Mouse (Mus musculus) urinary bladder, postnatal 10 days (tissue): Measurements from ENCODE around the gene Eif4enif1.
"Not testable (repeated sequence)": the region's sequence is repeated elsewhere in the genome, so short reads cannot be mapped to it uniquely, and the experiment has no call there.

Experiments
- DNase-seq: peaks from one replicate; pipeline ENCODE4 v3.0.0; 2022; ENCODE audit warnings: low spot score

Gene Eif4enif1

DNA sequence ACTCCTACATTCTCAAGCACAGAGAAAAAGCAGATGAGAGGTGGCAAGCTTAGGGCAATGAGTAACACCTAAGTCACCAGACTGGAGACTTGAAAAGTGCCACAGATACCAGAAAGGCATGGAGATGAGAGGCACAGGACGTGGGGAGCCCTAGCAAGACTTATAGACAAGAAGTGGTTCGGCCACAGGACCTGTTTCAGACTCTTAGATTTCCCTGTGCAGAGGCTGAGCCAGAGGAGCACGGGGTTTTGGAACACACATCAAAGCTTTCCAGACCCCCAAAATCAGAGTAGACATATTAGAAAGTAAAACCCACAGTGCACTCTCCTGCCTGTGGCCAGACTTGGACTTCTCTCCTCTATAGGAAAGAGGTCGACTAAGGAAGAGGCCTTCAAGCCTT, 20.9 kb upstream of the Eif4enif1 start:
- peak; percentile 99 for DNase-seq

DNA sequence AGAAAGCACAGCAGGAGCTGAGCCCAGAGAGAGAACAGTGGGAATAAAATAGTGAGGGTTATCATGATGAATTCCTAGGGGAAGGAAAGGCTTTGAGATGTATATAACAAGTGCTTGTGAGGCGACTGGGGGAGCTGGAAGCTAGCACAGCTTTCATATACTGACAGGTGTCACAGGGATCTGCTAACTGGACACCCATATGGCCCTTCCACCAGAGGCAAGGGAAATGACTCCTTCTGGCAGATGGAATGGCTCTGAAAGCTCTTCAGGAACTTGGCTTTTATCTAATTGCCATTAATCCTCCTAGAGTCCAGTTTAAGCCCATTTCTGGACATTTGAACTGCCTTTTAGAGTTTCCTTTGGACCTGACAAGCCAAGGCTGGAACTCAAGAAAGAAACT, 20.2 kb upstream of the Eif4enif1 start:
- not testable (repeated sequence) for DNase-seq

DNA sequence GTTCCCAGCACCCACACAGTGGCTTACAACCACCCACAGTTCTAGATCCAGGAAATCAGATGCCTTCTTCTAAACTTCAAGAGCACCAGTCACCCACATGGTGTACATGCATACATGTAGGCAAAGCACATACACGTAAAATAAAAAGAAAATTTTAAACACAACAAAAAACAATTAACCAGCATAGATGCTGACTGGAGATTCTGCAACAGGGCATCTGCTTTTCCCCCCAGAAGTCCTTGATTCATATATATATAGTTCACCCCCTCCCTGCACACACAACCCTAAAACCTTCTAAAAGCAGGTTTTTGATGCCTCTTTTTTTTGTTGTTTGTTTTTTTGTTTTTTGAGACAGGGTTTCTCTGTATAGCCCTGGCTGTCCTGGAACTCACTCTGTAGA, 19.5 kb upstream of the Eif4enif1 start:
- peak; percentile 11 for DNase-seq

DNA sequence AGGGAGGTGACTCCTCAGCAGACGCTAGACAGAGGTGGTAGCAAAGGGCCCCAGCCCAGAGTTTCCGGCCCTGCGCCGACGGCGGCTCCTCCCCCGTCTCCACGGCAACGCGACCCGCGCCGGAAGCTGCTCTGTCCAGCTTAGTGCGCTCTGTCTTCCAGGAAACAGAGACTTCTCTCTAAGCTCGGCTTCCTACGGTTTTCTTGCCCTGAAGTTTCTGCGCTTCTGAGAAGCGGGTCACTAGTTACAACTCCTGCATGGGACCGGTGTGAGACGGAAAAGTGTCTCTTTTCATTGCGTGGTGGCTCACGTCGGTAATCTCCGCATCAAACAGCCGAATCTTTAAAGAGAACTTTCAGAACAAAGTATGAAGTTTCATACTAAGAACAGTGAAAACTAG, 8.8 kb upstream of the Eif4enif1 start, which contains the start of gene Sfi1:
Gene Sfi1 (minus strand): TSS at position 101 of the 400 bp plus-strand sequence.
- no peak for DNase-seq

DNA sequence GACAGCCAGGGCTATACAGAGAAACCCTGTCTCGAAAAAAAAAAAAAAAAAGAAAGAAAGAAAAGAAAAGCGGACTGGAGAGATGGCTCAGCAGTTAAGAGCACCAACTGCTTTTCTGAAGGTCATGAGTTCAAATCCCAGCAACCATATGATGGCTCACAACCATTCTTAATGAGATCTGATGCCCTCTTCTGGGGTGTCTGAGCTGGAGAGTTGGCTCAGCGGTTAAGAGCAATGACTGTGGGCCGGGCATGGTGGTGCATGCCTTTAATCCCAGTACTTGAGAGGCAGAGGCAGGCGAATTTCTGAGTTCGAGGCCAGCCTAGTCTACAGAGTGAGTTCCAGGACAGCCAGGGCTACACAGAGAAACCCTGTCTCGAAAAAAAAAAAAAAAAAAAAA, 1.6 kb upstream of the Eif4enif1 start:
- not testable (repeated sequence) for DNase-seq

DNA sequence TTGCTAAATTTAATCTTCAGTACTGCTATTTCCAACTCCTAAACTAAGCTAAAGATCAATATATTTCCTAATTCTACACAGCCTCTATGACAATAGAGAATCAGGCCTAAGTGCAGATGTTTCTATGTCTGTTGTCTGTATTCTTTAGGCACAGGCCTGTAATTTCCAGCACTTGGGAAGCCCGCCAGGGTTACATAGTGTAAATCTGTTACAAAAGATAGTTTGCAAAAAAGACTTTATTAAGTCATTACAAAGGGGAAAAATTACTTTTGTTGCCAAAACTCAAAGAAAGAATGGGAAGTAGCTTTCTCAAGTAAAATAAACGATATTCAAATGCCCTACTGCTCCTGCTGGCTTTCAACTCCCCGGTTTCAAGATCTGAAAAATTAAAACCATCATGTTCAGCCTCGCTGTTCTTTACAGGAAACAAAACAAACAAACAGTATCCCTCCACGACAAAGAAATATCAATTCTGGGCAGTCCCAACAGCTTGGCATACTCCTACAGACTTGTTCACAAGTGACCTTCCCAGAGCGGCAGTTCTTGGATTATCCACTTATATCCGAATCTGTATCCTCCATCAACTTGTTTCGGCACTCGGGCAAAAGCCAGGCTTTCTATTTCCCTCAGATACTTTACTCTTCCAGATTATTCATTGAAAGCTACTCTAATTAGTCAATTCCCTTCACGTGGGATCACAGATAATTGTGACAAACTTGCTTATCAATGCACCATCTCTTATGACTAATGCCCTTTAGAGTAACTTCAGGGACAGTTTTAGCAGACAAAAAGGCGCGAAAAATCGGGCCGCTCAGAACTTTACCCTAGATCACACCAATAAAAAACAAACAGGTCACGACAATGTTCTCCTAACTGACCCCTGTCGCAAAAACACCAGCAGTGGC, 614 bp upstream of the Eif4enif1 start:
- no peak for DNase-seq

DNA sequence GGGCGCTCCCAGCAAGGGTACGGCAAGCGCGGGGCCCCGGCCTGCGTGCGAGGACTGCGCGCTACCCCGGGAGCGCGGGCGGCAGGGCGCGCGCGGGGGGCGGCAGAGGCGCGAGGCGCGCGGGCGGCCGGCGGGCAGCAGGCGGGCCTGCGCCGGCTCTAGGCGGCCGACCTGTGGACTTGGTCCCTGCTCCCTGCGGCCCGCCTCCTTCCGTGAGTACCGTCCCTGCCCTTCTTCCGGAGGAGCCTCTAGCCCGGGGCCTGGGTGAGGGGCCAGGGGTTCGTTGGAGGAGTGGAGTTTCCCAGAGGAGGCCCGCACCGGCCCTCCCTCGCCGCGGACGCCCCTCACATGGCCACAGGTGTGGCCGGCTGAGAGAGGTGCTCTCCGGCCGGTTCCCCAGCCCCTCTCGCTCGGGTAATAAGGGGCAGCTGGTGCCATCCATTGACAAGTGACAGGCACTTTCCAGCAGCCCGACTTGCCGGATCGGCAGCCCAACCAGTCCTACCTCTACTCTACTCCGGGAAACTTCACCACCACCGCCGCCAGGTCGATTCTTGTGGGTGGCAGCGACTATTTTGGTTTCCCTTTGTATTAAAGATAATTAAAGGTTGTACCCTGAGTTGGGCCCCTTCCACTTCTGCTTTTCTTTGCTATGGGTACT, 719 bp downstream of the Eif4enif1 start:
- peak; percentile 12 for DNase-seq

DNA sequence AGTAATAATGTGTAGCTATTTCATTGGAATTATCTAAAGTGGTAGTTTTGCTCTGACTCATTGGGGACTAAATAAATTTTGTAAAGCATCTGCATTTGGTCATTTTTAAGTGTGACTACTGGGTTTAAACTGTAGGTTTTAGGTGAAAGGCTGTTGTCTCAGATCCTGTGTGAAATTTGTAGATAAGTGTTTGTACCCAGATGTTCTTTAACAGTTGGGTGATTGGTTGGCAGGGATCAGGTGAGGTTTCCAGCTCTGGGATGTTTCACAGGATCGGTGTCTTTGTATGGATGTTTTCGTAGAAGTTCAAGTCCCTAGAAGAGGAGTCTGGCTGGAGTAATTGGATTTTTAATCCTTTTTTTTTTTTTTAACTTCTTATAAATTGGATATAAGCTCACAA, 1.6 kb downstream of the Eif4enif1 start:
- no peak for DNase-seq

DNA sequence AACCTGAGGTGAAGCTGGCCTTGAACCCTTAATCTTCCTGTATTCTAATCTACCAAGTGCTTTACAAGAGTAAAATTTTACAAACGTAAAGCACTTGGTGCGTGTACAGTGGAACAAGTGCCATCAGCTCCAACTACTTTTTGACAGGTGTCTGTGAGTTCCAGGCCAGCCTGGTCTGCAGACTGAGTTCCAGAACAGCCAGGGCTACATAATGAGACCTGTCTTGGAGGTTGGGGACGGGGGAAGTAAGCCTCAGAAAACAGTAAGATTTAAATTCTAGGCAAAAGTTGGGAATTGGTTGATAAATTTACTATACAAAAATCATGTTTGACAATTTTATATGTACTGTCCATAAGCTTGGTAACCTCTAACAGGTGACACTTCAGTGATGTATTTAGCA, 3.0 kb downstream of the Eif4enif1 start:
- DNase-seq, result no peak

DNA sequence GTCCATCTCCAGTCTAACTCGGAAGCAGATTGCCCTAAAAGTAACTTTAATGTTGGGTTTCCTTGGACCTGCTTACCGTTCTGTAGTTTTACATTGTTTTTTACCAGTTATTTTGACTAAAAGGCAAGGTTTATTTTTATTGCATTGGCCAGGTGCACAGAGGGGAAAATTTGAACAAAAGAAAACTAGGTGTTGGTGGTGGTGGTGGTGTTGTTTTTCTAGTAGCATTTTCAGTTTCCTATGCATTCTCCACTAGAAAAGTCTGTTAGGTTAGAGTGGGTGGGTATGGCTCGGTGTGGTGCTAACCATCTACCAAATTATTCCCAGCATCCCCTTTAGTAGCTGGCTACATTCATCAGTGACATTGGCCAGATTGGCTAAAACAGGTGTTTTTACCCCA, 4.6 kb downstream of the Eif4enif1 start:
- no peak for DNase-seq

DNA sequence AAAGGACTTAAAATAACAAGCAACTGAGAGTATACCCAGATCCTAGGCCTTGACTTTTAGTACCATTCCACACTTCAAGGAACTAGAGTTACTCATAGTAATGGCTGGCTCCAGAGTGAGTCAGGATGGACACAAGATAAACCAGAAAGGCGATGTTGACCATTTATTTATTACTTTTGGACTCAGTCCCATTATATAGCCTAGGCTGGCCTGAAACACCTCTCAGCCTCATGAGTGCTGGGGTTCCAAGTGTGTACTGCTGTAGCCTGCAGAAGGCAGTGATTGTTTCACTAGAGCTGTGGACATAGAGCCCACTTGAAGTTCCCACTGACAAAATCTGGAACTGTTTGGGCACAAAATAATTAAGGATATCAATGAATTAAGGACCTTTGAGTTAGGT, 10.3 kb downstream of the Eif4enif1 start:
- no peak for DNase-seq

DNA sequence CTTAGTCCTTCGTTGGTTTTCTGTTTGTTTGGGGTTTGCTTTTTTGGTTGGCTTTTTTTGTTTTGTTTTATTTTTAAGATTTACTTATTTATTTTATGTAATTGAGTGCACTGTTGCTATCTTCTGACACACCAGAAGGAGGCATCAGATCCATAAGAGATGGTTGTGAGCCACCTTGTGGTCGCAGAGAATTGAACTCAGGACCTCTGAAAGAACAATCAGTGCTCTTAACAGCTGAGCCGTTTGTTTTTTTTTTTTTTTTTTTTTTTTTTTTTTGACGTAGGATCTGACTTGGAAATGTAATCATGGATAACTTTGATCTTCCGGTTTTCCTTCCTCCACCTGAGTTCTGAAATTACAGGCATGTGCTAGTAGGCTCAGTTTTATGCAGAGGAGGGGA, 20.9 kb downstream of the Eif4enif1 start:
- no peak for DNase-seq

DNA sequence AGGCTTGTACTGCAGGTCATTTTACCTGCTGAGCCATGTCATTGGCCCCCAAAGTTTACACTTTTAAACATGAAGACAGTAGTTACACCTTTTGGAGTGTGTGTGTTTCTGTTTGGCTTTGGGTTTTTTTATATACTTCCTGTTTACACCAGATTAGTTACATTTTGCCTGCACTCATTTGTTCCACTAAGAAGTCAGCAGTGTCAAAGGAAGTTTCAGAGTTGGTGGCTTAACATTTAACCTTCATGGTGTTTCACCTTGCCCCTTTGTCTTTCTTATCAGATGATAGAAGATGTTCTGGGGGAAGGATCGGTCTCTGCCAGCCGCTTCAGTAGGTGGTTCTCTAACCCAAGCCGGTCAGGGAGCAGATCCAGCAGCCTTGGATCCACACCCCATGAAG, 24.9 kb downstream of the Eif4enif1 start:
- no peak for DNase-seq

DNA sequence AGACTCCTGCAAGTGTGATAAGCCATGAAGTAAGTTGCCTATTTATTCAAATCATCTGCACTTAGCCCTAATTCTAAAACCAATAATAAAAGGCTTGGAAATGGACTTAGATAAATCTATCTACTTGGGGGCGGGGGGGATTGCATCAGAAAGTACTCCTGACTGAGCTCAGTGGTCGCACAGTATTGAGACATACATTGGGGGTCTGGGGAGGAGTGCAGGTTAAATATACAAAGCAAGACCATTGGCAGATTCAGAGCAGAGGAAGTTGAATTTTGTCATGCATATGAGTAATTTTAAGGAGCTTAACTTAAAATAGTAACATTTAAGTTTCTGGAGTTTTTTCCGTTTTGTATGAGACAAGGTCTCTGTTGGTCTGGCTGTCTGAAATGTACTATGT, 30.1 kb downstream of the Eif4enif1 start:
- DNase-seq, result no peak

DNA sequence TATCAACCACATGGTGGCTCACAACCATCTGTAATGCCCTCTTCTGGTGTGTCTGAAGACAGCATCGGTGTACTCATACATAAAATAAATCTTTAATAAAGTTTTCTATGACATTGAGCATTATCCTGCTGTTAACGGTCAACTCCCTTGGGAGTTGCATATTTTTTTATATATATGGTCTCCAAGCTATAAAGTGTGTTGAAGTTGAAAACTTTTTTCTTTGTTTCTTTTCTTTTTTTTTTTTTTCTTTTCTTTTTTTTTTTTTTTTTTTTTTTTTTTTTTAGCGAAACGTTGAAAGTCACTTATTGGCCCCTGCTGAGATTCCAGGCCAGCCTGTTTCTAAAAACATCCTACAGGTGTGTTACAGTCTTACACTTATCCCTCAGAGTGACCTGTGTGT, 31.5 kb downstream of the Eif4enif1 start:
- DNase-seq, result no peak

DNA sequence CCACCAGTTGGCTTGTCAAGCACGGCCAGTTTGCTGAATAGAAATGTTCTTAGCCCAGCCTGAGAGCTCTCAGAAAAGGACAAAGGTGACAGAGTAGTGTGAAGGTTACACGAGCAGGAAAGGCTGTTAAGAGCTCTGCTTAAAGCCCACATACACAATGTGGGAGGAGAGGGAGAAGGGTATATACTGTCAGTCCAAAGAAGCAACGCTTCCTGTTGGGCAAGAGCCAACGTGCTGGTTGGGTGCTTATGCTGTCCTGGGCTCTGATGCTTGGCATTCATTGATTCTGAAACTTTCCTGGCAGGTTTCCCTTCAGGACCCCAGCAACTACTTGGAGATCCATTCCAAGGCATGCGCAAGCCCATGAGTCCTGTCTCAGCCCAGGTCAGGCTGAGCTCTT, 33.1 kb downstream of the Eif4enif1 start:
- no peak for DNase-seq

DNA sequence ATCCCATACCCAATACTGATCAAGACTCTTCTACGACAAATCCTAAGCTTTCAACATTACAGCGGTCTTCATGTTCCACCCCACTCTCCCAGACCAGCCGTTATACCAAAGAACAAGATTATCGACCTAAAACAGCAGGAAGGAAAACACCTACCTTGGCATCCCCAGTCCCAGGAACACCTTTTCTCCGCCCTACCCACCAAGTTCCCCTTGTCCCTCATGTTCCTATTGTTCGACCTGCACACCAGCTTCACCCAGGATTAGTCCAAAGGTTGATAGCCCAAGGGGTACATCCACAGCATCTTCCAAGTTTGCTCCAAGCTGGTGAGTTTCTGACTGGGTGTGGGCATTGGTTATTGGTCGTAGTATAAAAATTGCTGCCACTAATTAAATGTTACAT, 40.2 kb downstream of the Eif4enif1 start:
- DNase-seq, result no peak

DNA sequence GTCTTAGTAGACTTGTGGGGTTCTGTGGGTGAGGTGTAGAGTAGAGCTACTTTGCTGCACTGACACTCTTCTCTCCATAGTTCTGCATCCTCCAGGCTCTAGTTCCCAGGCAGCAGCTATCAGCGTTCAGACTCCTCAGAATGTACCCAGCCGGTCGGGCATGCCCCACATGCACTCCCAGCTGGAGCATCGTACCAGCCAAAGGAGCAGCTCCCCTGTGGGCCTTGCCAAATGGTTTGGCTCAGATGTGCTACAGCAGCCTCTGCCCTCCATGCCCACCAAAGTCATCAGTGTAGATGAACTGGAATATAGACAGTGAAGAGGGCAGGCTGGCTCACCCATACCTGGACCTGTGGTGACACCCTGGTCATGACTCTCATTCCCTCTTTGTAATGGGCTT, 41.6 kb downstream of the Eif4enif1 start:
- no peak for DNase-seq

DNA sequence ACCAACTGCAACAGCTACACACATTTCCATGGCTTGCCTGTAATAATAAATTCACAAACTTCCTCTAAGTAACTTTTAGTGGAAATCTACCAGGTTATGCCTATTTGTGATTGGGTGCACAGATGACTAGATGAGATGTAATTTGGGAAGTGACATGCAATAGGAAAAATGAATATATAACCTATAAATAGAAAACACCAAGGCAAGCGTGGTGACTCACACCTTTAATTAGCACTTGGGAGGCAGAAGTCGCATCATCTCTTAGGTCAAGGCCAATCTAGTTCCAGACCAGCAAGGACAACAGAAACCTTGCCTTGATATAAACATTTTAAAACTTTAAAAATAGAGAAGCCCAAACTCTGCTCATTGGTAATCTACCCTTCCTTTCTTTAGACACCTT, 45.2 kb downstream of the Eif4enif1 start:
- DNase-seq, result no peak

DNA sequence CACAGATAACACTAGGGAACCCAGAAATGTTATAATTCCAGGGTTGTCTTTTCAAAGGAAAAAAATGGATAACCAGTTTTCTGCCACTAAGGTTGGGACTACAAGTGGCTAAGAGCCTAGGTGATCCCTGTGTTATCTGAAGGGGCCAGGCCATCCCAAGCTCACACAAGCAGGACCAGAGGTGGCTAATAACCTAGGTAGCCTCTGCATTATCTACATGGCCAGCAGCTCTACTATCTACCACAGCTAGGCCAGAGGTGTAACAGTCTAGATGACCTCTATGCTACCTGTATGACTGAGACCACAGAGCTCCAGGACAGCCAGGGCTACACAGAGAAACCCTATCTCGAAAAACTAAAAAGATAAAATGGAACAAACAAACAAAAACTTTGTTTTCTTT, 57.3 kb downstream of the Eif4enif1 start:
- no peak for DNase-seq

DNA sequence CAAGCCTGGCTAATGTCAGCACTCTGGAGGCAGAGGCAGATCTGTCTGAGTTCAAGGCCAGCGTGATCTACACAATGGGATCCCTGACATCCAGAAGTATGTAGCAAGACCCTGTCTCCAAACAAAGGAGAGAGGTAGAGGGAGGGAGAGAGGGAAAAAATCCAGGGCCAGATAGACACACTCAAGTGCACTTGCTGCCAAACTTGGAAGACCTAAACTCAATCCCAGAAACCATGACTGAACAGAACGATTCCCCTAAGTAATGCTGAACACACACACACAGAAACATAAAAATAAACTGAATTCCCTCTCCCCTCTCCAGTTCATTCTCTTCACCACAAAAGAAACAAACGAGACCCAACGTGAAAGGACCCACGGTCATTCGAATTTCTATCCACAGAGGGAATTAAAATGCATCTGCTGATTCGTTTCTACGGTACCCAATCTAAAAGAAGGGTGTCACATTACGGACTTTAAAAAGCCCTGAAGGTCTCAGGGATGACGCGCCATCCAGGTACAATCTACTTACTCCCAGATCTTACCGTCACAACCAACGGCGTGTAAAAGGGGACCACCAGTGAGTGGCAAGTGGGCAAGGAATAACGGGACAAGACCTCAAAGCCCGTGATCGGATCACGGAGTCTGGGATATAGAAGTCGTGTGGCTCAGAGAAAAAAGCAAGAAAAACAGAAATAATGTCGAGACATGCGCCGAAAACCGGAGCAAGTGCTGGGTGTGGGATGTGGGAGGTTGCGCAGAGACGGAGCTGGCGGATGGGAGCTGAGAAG, 63.3 kb downstream of the Eif4enif1 start:
- DNase-seq, result no peak

DNA sequence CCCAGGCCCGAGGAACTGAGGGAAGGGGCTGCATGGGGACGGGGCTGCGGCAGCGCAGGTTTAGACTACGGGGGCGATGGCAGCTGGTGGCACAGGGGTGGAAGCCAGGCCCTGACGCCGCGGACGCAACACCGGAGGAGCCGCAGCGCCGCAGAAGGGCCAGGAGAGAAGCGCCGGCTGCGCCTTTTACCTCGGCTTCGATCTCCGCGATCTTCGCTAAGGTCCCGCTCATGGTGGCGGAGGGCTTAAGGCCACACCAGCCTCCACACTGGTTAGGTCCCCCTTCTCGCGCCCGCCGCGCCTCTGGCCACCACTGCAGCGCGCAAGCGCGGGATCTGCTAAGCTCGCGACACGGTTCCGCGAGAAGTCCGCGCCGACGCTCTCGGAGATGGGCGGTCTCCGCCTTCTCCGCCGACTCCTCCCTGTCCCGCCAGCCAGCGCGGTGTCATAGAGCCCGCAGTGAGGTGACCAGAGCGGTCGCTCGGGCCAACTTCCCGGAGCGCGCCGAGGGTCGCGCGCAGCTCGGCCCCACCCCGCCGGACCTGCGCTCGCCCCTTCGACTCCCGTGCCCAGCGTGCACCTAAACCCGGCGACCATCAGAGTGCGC, 64.0 kb downstream of the Eif4enif1 start, which contains the start of gene Drg1:
Gene Drg1 (minus strand): TSS at position 337 of the 607 bp plus-strand sequence.
- peak; percentile 77 for DNase-seq
